Mouse (Mus musculus) kidney, adult 18-20 months (tissue): Measurements from ENCODE around the gene Gm20388.
A peak's percentile ranks its signal among the peaks of the same experiment; 100 is the strongest.

Source experiments
- DNase-seq: peaks from one replicate; pipeline ENCODE4 v3.0.0; 2021

Gm20388 gene

DNA sequence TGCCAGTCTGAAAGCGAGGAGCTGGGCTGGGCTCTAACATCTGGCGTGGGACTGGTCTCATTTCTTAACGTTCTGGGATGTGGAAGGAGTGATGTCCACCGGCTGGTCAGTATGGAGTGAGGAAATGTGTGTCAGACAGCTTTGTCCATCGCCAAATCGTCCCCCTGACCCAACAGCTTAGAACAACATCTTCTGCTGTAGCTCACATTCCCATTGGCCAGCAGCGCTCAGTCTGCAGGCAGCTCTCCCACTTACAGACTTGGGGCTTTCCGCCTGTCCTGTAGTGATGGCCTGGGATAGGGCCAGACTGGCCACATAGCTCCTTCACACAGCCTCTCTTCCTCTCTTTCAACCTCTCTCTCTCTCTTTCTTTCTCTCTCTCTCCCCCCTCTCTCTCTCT lies 1568.5 kb downstream of the Gm20388 start:
- DNase-seq = no peak

DNA sequence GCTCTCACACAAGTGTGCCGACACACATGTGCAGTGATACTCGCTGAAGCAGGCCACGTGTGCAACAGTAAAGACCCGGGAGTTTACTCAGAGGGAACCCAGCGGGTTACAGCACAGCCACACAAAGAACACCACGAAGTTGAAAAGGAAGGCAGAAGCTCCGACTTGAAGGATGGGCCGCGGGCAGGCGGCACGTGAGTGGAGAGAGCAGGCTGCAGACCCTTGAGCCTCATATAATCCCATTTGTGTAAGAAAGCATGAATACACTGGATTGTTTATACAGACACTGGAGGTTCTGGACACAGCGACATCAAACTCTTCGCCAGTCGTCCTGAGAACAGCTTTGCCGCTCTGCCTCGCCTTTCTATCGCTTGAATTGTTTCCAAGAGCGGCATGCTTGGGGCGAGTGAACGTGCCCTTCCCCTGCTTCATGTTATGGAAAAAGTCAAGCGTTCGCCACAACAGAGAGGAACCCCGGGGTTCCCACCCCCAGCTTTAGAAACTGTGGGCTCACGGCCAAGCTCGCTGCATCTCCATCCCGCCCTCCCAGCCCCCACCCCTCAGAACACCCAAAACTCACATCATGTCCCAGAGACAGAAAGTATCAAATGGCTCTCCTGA lies 1569.9 kb downstream of the Gm20388 start:
- no peak for DNase-seq

- DNase-seq = no peak
These were observed 1573.6 kb downstream of the Gm20388 start for GRCm38 (mm10) chr8:121484072-121484782.

DNA sequence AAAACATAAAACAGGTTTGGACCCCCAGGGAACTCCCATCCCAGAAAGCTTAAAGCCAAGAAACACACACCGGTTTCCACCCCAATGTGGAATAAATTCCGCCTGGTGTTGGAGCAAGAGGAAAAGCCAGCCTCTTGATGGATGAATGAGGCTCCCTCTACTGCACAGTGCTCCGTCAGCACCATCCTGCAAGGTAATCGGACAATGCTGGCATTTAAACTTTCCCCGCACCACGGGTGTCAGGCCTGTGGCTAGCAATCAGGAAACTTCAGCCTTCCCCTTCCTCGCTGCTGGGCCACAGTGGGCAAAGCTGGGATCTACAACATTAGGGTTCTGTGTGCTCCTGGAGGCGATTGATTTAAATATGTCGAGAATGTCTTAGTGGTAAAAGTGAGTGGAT lies 1581.0 kb downstream of the Gm20388 start:
- DNase-seq = no peak

DNA sequence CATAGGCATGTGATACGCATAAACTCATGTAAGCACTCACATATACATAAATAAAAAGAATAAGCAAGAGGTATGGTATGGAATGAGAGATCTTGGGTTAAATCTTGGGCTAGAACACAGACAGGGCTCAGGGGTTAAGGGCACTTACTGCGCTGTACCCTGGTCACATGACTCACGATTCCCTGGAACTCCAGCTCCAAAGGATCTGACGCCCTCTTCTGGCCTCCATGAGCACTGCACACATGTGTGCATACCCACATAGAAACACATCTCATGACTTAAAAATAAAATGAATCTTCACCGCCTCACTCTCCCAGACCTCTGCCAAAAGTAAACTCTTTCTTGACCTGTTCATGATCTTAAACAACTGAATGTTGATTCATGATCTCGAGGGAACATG lies 1587.0 kb downstream of the Gm20388 start:
- DNase-seq = no peak

DNA sequence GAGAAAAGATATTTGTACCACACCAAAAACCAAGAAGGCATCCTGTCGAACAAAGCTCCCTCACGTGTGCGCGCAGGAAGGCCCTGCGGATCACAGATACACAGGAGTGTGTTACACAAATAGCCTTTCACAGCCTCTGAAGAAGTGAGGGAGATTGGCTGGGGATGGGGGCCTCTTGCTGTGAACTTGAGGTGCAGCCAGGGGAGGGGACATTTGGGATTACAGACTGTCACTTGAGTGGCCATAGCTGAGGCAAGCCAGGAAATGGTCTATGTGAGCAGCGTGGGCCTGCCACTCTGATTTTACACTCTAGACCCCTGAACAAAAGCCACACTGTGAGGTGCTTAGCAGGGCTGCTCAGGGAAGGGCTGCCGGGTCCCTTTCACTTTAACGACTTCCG lies 1601.1 kb downstream of the Gm20388 start:
- DNase-seq = no peak

- DNase-seq = peak; percentile 84
These were observed 1602.8 kb downstream of the Gm20388 start for GRCm38 (mm10) chr8:121513429-121513828.

DNA sequence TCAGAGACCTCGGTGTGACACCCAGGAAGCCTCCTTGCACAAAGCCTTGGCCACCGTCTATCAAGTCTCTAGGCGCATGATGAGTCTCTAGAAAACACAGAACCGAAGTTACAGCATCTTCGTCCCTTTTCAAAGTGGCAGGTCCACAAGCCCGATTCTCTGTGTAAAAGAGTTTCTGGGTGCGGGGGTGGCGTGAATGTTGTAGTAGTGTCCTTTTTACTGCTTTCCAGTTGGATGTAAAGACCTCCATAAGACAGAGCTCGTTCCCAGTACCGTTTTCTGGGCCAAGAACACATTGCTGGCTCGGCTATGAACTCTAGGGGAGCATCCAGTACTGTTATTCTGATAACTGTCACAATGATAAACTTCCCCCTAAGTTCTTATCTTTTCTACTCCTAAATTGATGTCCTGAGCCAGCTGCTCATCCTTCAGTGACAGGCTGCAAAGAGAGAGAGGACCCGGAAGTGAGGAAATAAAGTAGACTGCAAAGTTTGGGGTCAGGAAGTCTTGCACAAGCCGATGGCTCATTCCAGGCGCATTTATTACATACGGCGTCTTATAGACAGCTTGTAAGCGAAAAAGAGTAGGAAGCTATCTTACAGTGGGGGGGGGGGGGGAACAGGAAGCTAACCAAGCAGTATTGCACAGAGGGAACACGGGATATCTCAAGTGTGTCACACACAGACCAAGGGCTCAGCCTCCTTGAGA lies 1614.6 kb downstream of the Gm20388 start:
- no peak for DNase-seq

DNA sequence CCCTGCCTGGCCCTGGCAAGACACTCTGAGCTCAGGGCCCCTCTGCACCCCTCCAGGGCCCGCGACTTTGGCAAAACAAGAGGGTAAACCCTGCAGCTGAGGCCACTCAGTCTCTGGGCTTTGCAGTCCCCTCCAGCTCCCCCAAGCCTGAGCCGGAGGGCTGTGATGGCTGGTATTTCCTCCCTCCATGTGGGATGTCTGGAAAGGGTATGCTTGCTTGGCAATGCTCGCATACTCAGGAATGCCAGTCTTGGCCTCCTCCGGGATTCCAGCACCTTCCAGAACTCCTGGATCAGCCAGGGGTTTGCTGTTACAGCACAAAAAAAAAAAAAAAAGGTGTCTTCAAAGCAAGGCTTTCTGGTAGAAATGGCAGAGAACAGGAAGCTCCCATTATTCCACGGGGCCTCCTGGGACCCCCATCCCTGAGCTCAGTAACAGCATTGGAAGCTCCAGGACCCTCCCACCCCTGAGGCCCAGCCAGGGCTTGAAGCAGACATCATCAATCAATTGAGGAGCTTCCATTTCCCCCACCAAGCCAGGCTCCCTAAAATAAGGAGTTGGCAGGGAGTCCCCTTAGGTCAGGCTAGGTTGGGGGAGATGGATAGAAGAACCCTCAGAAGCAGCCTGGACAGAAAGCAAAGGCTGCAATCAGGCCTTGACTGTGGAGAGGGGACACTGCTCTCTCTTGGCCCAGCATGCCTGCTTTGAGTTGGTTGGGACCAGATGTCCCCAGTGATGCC lies 1616.3 kb downstream of the Gm20388 start:
- no peak for DNase-seq

DNA sequence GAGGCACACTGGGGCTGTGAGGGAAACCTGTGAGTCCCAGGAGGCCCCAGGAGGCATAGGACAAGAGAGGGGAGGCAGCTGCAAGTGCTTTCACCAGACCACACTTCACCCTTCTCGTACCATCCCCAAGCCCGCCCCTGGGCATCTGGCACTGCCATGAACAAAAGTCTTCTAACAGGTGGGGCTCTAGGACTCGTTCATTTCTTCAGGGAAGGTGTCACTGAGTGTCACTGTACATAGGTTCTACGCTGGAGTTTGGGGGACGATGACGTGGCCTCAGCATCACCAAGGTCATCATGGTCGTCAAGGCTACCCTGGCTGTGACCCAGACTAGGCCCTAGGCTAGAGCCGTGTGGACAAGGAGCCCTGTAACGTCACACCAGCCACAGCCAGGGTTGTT lies 1617.1 kb downstream of the Gm20388 start:
- DNase-seq = no peak

DNA sequence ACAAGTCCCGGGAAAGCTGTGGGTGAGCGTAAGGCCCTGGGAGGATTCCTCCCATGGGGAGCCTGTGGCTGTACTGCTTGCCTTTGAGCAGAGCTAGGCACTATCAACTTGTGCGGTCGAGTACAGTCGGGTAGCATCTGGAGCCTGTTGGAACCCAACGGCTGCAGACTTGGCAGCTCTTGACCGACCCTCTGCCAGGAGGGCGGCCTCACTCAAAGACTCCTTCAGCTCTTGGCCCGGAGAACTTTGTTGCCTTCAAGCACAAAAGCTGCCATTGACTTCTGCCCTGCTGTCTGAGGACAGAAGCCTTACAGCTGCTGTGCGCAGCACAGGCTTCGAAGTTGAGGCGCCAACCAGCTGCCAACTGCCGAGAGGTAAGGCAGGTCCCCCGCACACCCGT lies 1618.1 kb downstream of the Gm20388 start:
- peak; percentile 18 for DNase-seq

DNA sequence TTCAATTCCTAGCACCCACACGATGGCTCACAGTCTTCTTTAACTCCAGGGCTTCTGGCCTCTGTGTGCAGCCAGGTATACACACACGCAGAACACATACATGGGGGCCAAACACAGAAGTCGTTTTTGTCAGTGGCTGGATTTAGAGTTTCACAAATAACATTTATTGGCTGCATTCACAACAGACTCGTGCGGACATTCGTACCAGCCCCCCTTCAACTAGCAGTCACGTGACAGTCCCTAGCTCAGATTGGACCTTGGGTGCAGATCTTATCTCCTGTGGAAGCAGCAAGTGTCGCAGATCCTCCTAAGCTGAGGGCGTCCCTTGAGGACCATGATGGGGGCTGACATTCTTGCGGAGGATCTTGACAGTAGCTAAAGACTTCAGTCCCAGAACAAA lies 1620.0 kb downstream of the Gm20388 start:
- DNase-seq = no peak

DNA sequence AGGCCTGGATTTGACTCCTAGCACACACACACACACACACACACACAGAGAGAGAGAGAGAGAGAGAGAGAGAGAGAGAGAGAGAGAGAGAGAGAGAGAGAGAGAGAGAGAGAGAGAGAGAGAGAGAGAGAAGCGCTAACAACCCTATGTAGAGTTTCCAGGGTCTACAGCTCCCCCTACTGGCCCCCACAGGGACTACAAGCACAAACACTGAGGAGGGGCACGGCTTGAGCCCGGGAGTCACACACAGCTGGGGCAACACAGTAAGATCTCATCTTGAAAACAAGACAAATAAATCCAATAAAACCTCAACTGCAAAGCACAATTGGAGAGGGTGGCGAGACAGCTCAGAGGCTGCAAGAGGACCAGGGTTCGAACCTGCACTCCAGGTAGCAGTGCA lies 1621.7 kb downstream of the Gm20388 start:
- peak; percentile 38 for DNase-seq

- DNase-seq = no peak
These were observed 1631.2 kb downstream of the Gm20388 start for GRCm38 (mm10) chr8:121541862-121542261.

GRCm38 (mm10) chr8:121542901-121543300 lies 1632.3 kb downstream of the Gm20388 start:
- no peak for DNase-seq

DNA sequence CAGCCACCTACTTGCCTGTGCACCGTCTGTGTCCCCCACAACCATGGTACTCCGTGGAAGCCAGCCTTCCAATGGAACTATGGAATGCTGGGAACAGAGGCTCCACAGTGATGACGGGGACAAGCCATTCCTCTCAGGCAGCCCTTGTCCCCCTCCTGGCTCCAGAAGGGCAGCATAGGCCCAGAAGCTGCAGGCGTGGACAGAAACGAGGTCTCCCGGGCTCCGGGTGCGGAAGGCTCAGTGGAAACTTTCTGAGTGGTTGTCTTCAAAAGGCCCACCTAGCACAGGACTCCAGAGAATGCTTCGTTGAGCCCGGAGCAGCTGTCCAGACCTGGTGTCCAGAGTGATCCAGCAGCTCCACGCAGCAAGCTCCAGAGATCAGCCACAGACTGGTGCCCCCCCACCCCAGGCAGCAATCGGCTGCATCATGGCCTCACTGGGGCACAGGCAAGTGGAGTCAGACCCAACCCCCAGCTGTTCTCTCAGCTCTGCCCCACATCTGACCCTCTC lies 1633.7 kb downstream of the Gm20388 start, which contains the start of gene 1700018B08Rik:
TSS of gene 1700018B08Rik (minus strand) at position 45 of the 510 bp plus-strand sequence.
- no peak for DNase-seq

GRCm38 (mm10) chr8:121544936-121545335 lies 1634.3 kb downstream of the Gm20388 start:
- DNase-seq = no peak

DNA sequence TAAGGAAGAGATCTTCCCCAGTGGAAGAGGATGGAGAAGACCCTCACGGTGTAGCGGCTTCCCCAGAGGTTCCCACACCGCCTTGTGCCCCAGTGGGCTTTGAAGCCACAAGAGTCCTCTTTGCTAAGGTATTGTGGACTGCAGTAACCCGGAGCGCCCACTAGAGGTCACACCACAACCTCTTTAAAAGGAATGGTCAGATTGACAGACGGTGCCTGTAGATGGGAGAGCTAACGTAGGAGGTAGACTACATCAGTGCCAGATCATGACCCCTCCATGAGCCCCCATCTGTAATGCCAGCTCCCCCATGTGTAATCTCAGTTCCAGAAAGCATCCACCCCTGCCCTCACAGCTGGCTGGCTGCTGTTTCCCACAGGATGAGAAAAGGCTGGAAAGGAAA lies 1636.5 kb downstream of the Gm20388 start:
- peak; percentile 81 for DNase-seq

DNA sequence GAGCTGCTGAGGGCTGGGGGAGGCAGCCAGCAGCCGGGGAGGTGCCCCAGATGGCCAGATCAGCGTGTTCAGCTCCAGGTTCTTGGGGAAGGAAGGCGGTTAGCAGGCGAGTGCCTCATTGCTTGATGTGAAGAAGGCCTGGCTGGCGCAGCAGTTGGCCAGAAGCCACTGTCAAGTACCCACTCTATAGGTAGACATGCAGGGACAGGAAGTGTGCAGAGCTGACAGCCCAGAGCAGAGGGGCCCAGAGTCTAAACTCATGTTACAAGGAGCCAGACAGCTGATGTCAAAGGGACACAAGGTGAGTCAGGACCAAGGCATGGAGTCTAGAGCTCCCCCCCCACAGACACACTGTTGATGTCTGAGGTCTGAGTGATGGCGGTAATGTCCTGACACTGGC lies 1639.4 kb downstream of the Gm20388 start:
- DNase-seq = no peak

- no peak for DNase-seq
These were observed 1640.7 kb downstream of the Gm20388 start for GRCm38 (mm10) chr8:121551065-121551985.

DNA sequence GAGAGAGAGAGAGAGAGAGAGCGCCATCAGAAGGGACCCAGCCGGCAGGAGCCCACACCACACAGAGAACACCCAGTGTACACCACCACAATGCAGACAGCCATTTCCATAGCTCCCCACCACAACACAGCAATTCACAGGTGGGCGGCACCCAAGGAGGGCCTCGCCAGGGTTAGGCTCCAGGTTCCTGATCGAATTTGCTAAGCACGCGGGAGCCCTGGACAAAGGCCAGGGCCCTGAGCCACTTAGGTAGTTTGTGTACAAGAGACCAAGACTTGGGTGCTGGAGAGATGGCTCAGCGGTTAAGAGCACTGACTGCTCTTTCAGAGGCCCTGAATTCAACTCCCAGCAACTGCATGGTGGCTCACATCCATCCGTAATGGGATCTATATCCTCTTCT lies 1641.9 kb downstream of the Gm20388 start:
- no peak for DNase-seq
